Mouse (Mus musculus): ENCODE measurements at regions not wholly inside any gene's neighbourhood (a gene's known extent, or its start where the extent isn't known, plus 50 kb on each side); places are given as distances from the start of the nearest gene placed in this dataset.

- no peak overlapping the region for H3K9ac ChIP-seq (replicated peaks; ENCODE audit: low read depth, low read length)
- no peaks in the 10 kb centered on the region for H3K27me3 ChIP-seq (ENCODE audit: control insufficient read depth, insufficient read depth, low read length)
- WGBS = 86% methylated on average over 6 of the region's 6 CpGs
- no peaks in the 10 kb centered on the region for H3K4me1 ChIP-seq (ENCODE audit: control insufficient read depth, insufficient read depth)
- H3K4me2 ChIP-seq (ENCODE audit: low read depth, low read length) = no peak overlapping the region
- TF ChIP-seq EP300 (IDR thresholded peaks at IDR 0.05; ENCODE audit: low read depth) (no peak), CTCF (IDR thresholded peaks at IDR 0.05; ENCODE audit: low read depth) (no peak)
- no peak overlapping the region for H3K27ac ChIP-seq (ENCODE audit: low read depth)
- ATAC-seq (ENCODE audit: insufficient read depth, low read depth) (no peak), DNase-seq (ENCODE audit: low spot score) (no peak)
- H3K9me3 ChIP-seq (replicated peaks; ENCODE audit: control insufficient read depth, low read length) = no peaks in the 10 kb centered on the region
- H3K4me3 ChIP-seq (ENCODE audit: low read depth, low read length) = no peak overlapping the region
- H3K36me3 ChIP-seq (replicated peaks; ENCODE audit: control insufficient read depth, insufficient read depth, low read length) = no peaks in the 10 kb centered on the region
Observed at GRCm38 (mm10) chr9:26575990-26576389, 157.5 kb upstream of the B3gat1 start.

DNA sequence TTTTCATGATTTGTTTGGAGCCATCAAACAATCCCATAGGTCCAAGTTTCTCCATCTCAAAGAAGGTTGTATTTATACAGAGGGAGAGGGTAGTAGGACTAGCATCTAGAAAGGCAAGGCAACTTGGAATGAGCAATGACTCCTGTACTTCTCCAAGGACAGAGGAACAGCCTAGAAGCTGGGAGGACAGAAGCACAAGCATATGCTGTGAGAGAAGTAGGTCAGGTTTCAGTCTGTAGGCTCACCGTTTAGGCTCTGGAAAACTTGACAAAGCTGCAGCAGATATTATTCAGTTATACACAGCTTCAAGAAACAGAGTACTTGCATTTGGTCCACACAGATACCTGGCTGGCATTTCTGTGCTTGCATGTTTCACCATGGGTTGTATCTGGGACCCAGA lies 131.5 kb upstream of the B3gat1 start:
- no peak for TF ChIP-seq EP300 (IDR thresholded peaks at IDR 0.05; ENCODE audit: low read depth)
- TF ChIP-seq CTCF (IDR thresholded peaks at IDR 0.05; ENCODE audit: low read depth) = no peak
- no peaks in the 10 kb centered on the region for H3K36me3 ChIP-seq (replicated peaks; ENCODE audit: control insufficient read depth, insufficient read depth, low read length)
- no peak overlapping the region for H3K9ac ChIP-seq (replicated peaks; ENCODE audit: low read depth, low read length)
- no peak for DNase-seq (ENCODE audit: low spot score)
- no peaks in the 10 kb centered on the region for H3K27me3 ChIP-seq (ENCODE audit: control insufficient read depth, insufficient read depth, low read length)
- H3K9me3 ChIP-seq (replicated peaks; ENCODE audit: control insufficient read depth, low read length) = no peaks in the 10 kb centered on the region
- no peak overlapping the region for H3K4me2 ChIP-seq (ENCODE audit: low read depth, low read length)
- no peak overlapping the region for H3K4me3 ChIP-seq (ENCODE audit: low read depth, low read length)
- no peak for ATAC-seq (ENCODE audit: insufficient read depth, low read depth)
- WGBS = 67% methylated on average over 1 of the region's 1 CpGs
- H3K27ac ChIP-seq (ENCODE audit: low read depth) = no peak overlapping the region
- H3K4me1 ChIP-seq (ENCODE audit: control insufficient read depth, insufficient read depth) = no peaks in the 10 kb centered on the region

DNA sequence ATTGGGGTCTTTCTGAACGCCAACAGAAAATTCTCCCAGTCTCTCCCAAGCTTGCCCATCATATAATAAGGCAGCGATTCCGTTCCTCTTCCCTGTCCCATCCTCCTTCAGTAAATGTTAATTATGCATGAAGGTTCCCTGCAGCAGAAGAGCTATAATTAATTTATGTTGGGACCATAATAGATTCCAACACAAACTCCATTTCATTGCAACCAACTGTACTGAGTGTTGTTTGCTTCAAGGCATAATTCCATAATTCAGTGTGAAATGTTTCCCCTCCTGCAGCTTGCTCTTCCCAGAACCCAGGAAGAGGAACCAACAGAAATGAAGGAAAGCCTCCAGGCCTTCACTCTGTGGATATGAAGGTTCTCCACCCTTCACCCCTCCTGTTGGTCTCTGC lies 129.0 kb upstream of the B3gat1 start:
- H3K36me3 ChIP-seq (replicated peaks; ENCODE audit: control insufficient read depth, insufficient read depth, low read length) = no peaks in the 10 kb centered on the region
- DNase-seq (ENCODE audit: low spot score) (no peak), ATAC-seq (ENCODE audit: insufficient read depth, low read depth) (no peak)
- WGBS = 58% methylated on average over 3 of the region's 3 CpGs
- no peak overlapping the region for H3K4me2 ChIP-seq (ENCODE audit: low read depth, low read length)
- no peak overlapping the region for H3K4me3 ChIP-seq (ENCODE audit: low read depth, low read length)
- H3K9me3 ChIP-seq (replicated peaks; ENCODE audit: control insufficient read depth, low read length) = no peaks in the 10 kb centered on the region
- no peak overlapping the region for H3K9ac ChIP-seq (replicated peaks; ENCODE audit: low read depth, low read length)
- no peak overlapping the region for H3K27ac ChIP-seq (ENCODE audit: low read depth)
- TF ChIP-seq CTCF (IDR thresholded peaks at IDR 0.05; ENCODE audit: low read depth) = no peak
- no peak for TF ChIP-seq EP300 (IDR thresholded peaks at IDR 0.05; ENCODE audit: low read depth)
- no peaks in the 10 kb centered on the region for H3K27me3 ChIP-seq (ENCODE audit: control insufficient read depth, insufficient read depth, low read length)
- no peaks in the 10 kb centered on the region for H3K4me1 ChIP-seq (ENCODE audit: control insufficient read depth, insufficient read depth)

DNA sequence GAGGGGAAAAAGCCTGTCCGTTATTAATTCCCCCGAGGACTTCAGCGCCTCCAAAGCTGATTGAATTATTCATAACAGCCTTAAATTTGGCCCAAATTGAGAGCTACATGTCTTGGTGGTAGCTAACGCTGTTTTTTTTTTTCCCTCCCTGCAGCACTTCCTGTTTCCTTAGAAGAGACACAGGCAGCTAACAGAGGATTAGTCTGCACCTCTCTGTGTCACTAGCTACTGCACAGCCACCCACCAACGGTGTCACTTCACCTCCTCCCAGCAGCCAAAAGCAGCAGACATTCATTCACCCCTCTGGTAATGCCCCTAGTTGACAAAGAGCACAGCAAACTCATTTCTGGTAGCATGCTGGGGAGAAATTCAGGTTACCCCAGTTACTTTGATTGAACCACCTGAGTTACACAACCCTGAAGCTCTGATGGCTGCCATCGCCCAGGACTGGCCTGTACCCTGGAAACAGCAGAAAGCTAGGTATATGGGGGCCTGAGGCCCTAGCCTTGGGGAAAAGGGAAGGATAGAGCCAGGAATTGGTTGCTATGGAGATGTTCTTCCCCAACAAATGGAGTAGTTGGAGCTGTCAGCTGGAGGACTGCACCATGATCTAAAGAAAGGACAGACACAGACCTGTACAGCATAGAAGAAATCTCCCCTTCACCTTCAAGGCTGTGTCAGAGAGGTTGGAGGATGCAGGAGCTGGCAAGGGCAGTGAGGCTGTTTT lies 121.7 kb upstream of the B3gat1 start:
- H3K9ac ChIP-seq (replicated peaks; ENCODE audit: low read depth, low read length) = no peak overlapping the region
- no peak overlapping the region for H3K4me2 ChIP-seq (ENCODE audit: low read depth, low read length)
- DNase-seq (ENCODE audit: low spot score) (no peak), ATAC-seq (ENCODE audit: insufficient read depth, low read depth) (no peak)
- H3K36me3 ChIP-seq (replicated peaks; ENCODE audit: control insufficient read depth, insufficient read depth, low read length) = no peaks in the 10 kb centered on the region
- no peak overlapping the region for H3K27ac ChIP-seq (ENCODE audit: low read depth)
- no peaks in the 10 kb centered on the region for H3K27me3 ChIP-seq (ENCODE audit: control insufficient read depth, insufficient read depth, low read length)
- 41% methylated on average over 6 of the region's 6 CpGs for WGBS
- H3K4me1 ChIP-seq (ENCODE audit: control insufficient read depth, insufficient read depth) = no peaks in the 10 kb centered on the region
- TF ChIP-seq EP300 (IDR thresholded peaks at IDR 0.05; ENCODE audit: low read depth) (no peak), CTCF (IDR thresholded peaks at IDR 0.05; ENCODE audit: low read depth) (no peak)
- H3K4me3 ChIP-seq (ENCODE audit: low read depth, low read length) = no peak overlapping the region
- no peaks in the 10 kb centered on the region for H3K9me3 ChIP-seq (replicated peaks; ENCODE audit: control insufficient read depth, low read length)

DNA sequence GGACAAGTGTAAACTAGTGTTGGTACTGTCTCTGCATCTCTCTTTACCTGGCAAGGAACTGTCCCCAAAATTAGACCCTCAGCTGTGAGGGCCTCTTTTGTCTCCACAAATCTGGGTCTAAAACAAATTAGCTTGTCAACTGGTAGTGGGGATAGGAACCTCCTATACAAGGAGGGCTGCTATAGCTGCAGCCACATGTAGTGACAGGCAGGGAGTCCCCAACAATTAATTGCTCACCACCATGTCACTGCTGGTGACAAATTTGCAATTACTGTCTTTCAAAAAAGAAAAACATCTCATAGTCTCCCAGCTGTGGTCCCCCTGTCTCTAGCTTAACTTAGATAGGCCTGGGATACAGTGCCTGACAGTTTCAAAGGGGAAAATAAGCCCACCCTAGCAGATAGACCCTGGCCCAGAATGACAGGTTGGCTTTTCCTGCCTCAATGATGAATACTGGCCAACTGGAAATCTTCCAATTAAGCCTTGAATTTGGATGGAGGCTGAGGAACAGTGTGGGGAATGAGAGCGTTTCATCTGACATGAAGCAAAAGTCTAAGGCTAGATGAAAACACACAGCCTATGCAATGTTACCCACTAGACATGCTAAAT lies 110.6 kb upstream of the B3gat1 start:
- DNase-seq (ENCODE audit: low spot score) (no peak), ATAC-seq (ENCODE audit: insufficient read depth, low read depth) (no peak)
- no peaks in the 10 kb centered on the region for H3K36me3 ChIP-seq (replicated peaks; ENCODE audit: control insufficient read depth, insufficient read depth, low read length)
- no peak overlapping the region for H3K4me2 ChIP-seq (ENCODE audit: low read depth, low read length)
- H3K4me3 ChIP-seq (ENCODE audit: low read depth, low read length) = no peak overlapping the region
- H3K27me3 ChIP-seq (ENCODE audit: control insufficient read depth, insufficient read depth, low read length) = no peaks in the 10 kb centered on the region
- H3K27ac ChIP-seq (ENCODE audit: low read depth) = no peak overlapping the region
- H3K9ac ChIP-seq (replicated peaks; ENCODE audit: low read depth, low read length) = no peak overlapping the region
- WGBS = 95% methylated on average over 1 of the region's 1 CpGs
- peaks cover 5% of the 10 kb centered on the region; the same call in 1 of the 2 replicates for H3K9me3 ChIP-seq (replicated peaks; ENCODE audit: control insufficient read depth, low read length)
- TF ChIP-seq EP300 (IDR thresholded peaks at IDR 0.05; ENCODE audit: low read depth) (no peak), CTCF (IDR thresholded peaks at IDR 0.05; ENCODE audit: low read depth) (no peak)
- H3K4me1 ChIP-seq (ENCODE audit: control insufficient read depth, insufficient read depth) = no peaks in the 10 kb centered on the region
